Mouse (Mus musculus) heart, postnatal 10 days (tissue): Measurements from ENCODE around the gene Sytl1. TPM values are rescaled to one million over a fixed set of nuclear protein-coding genes. Genes with fewer than 3 reads are reported as not detected.

Experiments
- DNase-seq, 2 experiments: peaks; one replicate each; pipeline ENCODE4 v3.0.0; 2021
- intact Hi-C: fragments of 180-260 bp; cut with DNase I; formaldehyde crosslinking; loops from one replicate; pipeline ENCODE4 v1.15.1; 2025
- total RNA-seq, 2 experiments: library from RNA; stranded (reverse); gene quantifications; 2 replicates each; pipeline ENCODE4 v1.2.3; 2021

Sytl1 gene
- total RNA-seq, 2 experiments from 2014 or later, result 0.74 to 1.5 TPM

- intact Hi-C loops, result loop anchor here (1.0 to 5.0 kb wide), 2 partner anchors 19 to 45 kb away; no protein-coding TSS in a partner anchor
- no peak for DNase-seq
Measured at GRCm38 (mm10) chr4:133252089-133252488, 10.8 kb downstream of the Sytl1 start.

- DNase-seq, result no peak
- intact Hi-C loops, result loop anchor here (1.0 to 5.0 kb wide), 3 partner anchors 34 to 242 kb away; no protein-coding TSS in a partner anchor
Measured at GRCm38 (mm10) chr4:133251214-133251613, 11.7 kb downstream of the Sytl1 start.

GRCm38 (mm10) chr4:133250609-133251008 lies 12.3 kb downstream of the Sytl1 start:
- peak; percentile 85 to 90 for DNase-seq
- intact Hi-C loops, result loop anchor here (1.0 to 5.0 kb wide), 3 partner anchors 33 to 242 kb away; no protein-coding TSS in a partner anchor

DNA sequence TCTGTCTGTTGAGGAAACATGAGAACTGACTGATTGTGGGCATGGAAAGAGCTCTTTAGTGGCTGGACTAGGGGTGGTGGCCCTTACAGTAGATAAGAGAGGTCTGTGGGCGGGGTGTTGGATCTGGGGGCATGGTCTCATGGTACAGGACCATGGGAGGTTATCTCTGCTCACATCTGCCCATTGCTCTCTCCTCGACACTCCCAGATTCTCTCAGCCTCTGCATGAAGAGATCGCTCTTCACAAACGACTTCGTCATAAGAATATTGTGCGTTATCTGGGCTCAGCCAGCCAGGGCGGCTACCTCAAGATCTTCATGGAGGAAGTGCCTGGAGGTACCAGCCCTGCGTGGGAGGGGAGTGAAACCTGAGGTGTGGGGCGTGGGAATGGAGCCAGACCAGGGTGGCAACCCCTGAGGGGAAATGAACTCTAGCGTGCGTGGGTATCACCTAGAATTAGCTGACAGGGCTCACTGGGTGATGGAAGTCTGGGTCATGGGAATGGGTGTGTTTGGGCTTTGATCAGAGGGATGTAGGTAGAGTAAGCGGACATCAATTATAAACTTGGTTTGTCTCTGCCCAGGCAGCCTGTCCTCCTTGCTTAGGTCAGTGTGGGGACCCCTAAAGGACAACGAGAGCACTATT lies 15.0 kb downstream of the Sytl1 start:
- intact Hi-C loops, result no loop called here

GRCm38 (mm10) chr4:133247072-133247471 lies 15.8 kb downstream of the Sytl1 start:
- intact Hi-C loops, result no loop called here
- peak; percentile 44 to 56 for DNase-seq

More for the DNA sequence above, 15.0 kb downstream of the Sytl1 start:
- no peak for DNase-seq

GRCm38 (mm10) chr4:133244289-133244688 lies 18.6 kb downstream of the Sytl1 start:
- intact Hi-C loops, result no loop called here

DNA sequence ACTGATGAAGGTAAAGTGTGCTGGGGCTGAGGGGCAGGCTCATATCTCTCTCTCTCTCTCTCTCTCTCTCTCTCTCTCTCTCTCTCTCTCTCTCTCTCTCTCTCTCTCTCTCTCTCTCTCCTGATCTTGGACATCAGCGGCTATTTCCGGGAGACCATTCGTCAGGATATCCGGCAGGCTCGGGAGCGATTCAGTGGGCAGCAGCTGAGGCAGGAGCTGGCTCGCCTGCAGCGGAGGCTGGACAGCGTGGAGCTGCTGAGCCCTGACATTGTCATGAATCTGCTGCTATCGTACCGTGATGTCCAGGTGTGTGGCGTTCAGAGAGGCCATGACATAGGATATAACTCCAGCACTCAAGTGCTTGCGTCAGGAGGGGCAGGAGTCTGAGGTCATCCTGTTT lies 19.4 kb downstream of the Sytl1 start:
- intact Hi-C loops, result no loop called here

More at GRCm38 (mm10) chr4:133244289-133244688, 18.6 kb downstream of the Sytl1 start:
- DNase-seq, result no peak

GRCm38 (mm10) chr4:133242710-133243109 lies 20.2 kb downstream of the Sytl1 start:
- no peak for DNase-seq
- intact Hi-C loops, result no loop called here

More for the DNA sequence above, 19.4 kb downstream of the Sytl1 start:
- no peak for DNase-seq

DNA sequence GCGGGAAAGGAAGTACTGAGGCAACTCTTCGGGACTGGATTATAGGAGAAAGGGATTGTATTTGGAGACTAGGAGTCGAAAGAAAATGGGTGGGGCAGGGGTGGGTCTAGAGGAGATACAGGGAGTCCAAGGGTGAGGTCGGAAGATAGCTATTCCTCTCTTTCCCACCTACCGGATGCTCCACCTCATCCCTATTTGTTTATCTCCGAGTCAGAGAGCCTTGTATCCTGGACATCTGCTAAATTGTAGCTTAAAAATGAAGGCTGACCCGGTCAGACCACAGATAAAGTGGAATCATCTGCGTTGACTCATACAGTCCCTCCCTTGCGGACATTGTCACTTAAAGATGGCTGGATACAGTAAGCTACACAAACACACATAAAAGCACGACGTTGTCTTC lies 21.0 kb downstream of the Sytl1 start:
- DNase-seq, result no peak
- intact Hi-C loops, result no loop called here

- intact Hi-C loops, result no loop called here
- peak; percentile 93 to 94 for DNase-seq
Measured at GRCm38 (mm10) chr4:133240934-133241908, 21.7 kb downstream of the Sytl1 start.

DNA sequence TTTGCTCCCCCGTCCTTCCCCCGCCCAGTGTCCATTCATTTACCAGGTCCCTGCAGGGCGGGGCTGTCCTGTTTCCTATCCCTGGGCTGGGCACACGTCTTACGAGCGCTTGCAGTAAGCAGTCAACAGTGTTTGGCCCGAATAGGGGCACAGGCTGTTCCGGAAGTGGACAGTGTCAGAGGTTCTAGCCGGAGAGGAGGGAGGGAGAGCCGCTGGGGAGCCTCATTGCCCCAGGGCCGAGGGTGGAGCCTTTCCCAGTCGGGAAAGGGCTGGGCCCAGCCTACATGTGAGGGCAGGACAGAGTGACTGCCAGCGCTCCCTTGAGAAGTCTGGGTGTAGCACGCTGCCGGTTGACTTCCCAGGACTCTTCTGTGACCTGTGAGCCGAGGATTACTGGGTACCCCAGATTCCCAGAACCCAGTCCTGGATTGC lies 22.4 kb downstream of the Sytl1 start, which contains the start of gene Map3k6:
Map3k6 (plus strand) TSS at position 329 of the 432 bp plus-strand sequence.
- intact Hi-C loops, result no loop called here
- peak; percentile 82 to 85 for DNase-seq

DNA sequence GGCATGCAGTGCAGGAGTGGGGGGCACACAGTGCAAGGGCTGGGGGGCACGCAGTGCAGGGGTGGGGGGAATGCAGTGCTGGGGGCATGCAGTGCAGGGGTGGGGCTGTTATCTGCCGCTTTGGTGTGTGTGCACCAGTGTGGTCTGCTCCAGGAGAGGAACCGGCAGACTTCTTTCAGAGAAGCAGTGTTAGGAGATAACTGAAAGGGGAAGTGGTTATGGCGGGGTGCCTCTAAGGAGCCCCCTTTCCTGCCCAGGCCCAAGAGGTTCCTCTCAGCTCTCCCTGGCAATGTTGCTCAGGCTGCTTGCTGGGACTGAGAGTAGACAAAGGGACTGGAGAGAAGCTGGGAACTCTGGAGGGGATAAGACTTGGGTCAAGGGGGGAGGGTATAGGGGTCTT lies 25.0 kb downstream of the Sytl1 start:
- DNase-seq, result no peak
- intact Hi-C loops, result no loop called here

GRCm38 (mm10) chr4:133235415-133235814 lies 27.5 kb downstream of the Sytl1 start:
- DNase-seq, result no peak
- intact Hi-C loops, result no loop called here

GRCm38 (mm10) chr4:133234771-133235170 lies 28.1 kb downstream of the Sytl1 start:
- DNase-seq, result no peak
- intact Hi-C loops, result no loop called here

DNA sequence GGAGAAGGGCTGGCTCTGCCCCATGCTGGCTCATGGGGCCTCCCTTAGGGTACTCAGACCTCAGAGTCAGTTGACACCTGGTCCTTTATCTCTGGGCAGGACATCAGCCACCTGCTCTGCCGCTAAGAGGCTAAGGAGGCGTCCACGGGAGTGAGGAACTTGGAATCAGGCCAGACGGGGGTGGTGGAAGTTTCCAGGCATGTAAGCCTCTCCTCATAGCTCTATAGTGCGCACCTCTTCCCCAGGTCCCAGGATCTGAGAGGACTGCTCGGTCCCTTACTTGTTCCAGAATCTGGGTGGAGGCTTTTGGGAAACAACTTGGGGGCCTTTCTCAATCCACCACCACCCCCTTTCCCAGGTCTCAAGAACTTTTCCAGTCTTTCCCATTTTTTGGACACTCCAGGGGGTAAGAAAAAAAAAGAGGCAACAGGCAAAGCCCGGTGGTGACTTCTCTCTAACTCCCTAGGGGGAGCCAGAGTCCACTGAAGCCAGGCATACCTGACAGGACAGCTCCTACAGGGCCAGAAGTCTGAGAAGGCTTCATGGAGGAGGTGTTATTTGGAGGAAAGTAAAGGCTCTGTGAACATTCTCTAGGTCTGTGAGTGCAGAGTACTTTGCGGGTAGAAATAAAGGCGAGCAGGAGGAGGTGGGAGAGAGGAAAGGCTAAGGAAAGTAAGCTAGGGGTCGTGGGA lies 29.5 kb downstream of the Sytl1 start:
- intact Hi-C loops, result loop anchor here (1.0 kb wide), 2 partner anchors 19 to 64 kb away; no protein-coding TSS in a partner anchor
- peak; percentile 47 to 60 for DNase-seq

DNA sequence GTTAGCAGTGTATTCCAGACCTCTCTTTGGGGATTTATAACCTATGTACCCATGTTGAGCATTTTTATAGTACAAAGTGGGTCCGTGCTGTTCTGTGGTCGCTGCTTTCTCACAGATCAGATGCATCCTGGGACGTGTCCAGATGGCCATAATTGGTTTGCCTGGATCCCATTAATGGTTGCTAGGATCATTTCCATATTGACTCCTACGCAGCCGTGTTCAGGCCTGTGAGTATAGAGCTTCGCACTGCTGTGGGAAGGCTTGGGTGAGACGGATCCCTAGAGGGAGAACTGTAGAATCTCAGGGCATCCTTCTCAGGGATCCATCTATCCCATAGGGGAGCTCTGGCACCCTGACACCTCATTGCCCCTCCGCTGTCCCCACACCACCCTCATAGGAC lies 33.3 kb downstream of the Sytl1 start:
- intact Hi-C loops, result no loop called here

DNA sequence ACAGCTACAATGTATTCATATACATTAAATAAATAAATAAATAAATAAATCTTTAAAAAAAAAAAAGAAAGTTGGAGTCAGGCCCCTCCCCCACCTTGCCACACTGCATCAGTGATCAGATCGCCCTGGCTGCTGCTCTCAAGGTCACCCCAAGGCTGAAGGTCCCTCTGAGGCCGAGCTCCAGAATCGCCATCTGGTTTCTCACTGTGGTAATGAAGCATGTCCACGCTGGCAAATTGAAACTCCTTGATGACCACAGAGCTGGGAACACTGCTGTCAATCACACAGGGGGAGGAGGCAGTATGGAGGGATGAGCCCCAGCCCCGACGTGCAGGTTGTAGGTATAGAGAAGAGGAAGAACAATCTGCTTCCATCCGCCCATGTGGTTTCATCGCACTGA lies 35.3 kb downstream of the Sytl1 start:
- no peak for DNase-seq
- intact Hi-C loops, result no loop called here

More for the DNA sequence above, 33.3 kb downstream of the Sytl1 start:
- DNase-seq, result no peak

DNA sequence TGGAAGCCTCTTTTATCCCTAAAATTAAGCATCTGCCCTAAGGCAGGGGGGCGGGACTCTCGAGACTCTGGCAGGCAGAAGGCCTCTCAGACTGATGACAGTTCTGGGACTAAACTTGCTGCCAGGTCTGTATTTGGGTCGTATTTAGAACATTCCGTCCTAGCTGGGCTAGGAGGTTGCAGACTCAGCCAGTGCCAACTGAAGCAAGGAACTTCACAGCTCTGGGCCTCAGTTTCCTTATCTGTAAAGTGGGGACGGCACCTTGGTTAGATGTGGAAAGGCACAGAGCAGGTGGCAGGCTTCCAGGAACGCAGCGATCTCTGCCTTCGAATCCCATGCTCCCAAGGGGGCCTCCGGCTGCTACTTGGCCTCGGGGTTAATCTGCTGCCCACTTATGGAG lies 36.8 kb downstream of the Sytl1 start:
- intact Hi-C loops, result loop anchor here (1.0 kb wide), 1 partner anchor 33 kb away; no protein-coding TSS in a partner anchor
- peak; percentile 56 to 59 for DNase-seq

- intact Hi-C loops, result no loop called here
Measured at GRCm38 (mm10) chr4:133223875-133224274, 39.0 kb downstream of the Sytl1 start.

DNA sequence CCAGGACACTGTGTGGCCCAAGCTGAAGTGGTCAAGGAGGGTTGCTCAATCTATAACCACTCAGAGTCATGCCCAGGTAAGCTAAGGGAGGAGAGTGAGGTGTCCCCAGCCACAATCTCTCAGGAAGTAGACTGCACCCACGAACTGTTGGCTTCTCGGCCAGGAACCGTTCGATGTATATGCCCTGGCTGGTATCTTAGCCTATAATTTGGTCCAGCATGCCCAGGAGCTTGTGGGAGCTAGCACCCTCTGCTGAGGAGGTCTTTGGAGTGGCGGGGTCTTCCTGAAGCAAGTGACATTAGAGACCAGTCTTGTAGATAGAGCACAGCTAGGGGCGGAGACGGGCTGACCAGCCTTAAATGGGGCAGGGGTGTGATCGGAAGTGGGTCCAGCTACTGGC lies 41.2 kb downstream of the Sytl1 start:
- DNase-seq, result no peak
- intact Hi-C loops, result no loop called here

More at GRCm38 (mm10) chr4:133223875-133224274, 39.0 kb downstream of the Sytl1 start:
- no peak for DNase-seq
